Comparison of ENCODE assay signal across 14 mouse cellular contexts in genomic region chr14:55467108-55467507, GRCm38 (mm10). TPM values are rescaled to one million over a fixed set of nuclear protein-coding genes. Genes with fewer than 3 reads are reported as not detected.
"Had no signal": no experiment of that assay in that cellular context is flagged by ENCODE, and none has a peak within 500 bp of the region (broad histone marks: within the 10 kb centered on the region; RNA-seq: fewer than 3 reads in every experiment).

No protein-coding gene starts in this region.

- H3K4me2 ChIP-seq: midbrain, embryonic 15.5 days; neural tube, embryonic 12.5 days had no signal

- ATAC-seq: intestine, embryonic 16.5 days; lung, postnatal 0 days; midbrain, embryonic 15.5 days had no signal

- H3K4me3 ChIP-seq: left cerebral cortex, adult 2 months; limb, embryonic 10.5 days; midbrain, embryonic 15.5 days; neural tube, embryonic 12.5 days had no signal

- H3K9me3 ChIP-seq: limb, embryonic 10.5 days; midbrain, embryonic 15.5 days; neural tube, embryonic 12.5 days had no signal

- H3K4me1 ChIP-seq: midbrain, embryonic 15.5 days had no signal

- H3K27me3 ChIP-seq: midbrain, embryonic 15.5 days; neural tube, embryonic 12.5 days had no signal

- DNase-seq: kidney, adult 8-10 months; lung, adult 2 months; lung, postnatal 36 days; thymus, postnatal 4 days had no signal

- H3K27ac ChIP-seq: kidney, postnatal 0 days; left cerebral cortex, adult 2 months; limb, embryonic 10.5 days; liver, embryonic 14.5 days; midbrain, embryonic 15.5 days; neural tube, embryonic 12.5 days had no signal

- H3K9ac ChIP-seq: liver, embryonic 14.5 days; midbrain, embryonic 15.5 days; neural tube, embryonic 12.5 days had no signal

- H3K36me3 ChIP-seq: limb, embryonic 10.5 days; midbrain, embryonic 15.5 days; neural tube, embryonic 12.5 days had no signal

RNA-seq across cellular contexts. Expression of gene Cpne6, which starts 43.1 kb away (rescaled TPM):
- polyA plus RNA-seq: lung, postnatal 0 days had no signal

RNA-seq across cellular contexts. Expression of gene Nrl, which starts 57.7 kb away (rescaled TPM):
- polyA plus RNA-seq: intestine, embryonic 16.5 days; kidney, postnatal 0 days; large intestine, adult 2 months; limb, embryonic 10.5 days; liver, embryonic 14.5 days; lung, adult 2 months; lung, postnatal 0 days; stomach, embryonic 16.5 days had no signal
